Mouse (Mus musculus) CH12.LX (cell line): ENCODE data around the gene Dmrta2. TPM values are rescaled to one million over a fixed set of nuclear protein-coding genes. Genes with fewer than 3 reads are reported as not detected.

Experiments
- DNase-seq: peaks from one replicate; pipeline ENCODE4 v3.0.0-alpha.2; 2013; ENCODE audit errors: extremely low read depth
- H3K27ac ChIP-seq: 2 replicates; pipeline ENCODE4 v1.5.1; 2012; ENCODE audit warnings: low read depth, mild to moderate bottlenecking, control low read depth, moderate library complexity; ENCODE audit not compliant: insufficient read depth
- H3K27me3 ChIP-seq: replicated peaks from 2 replicates; pipeline ENCODE3; 2012; ENCODE audit warnings: inconsistent platforms
- H3K36me3 ChIP-seq, 2 experiments: replicated peaks in 1 of 2; 2 replicates each; pipeline versions ENCODE3 to v1.6.1; 2012; ENCODE audit warnings: inconsistent platforms in 1 of 2, low read length in 1 of 2, mild to moderate bottlenecking in 1 of 2, mixed read lengths in 1 of 2, moderate library complexity in 1 of 2; ENCODE audit not compliant: control insufficient read depth in 1 of 2, insufficient read depth in 1 of 2
- H3K4me1 ChIP-seq, 2 experiments: 2 replicates each; pipeline ENCODE4 v1.6.1; 2012; ENCODE audit warnings: inconsistent platforms in 1 of 2, moderate library complexity in 1 of 2; ENCODE audit not compliant: insufficient read depth in 2 of 2, control insufficient read depth in 1 of 2
- H3K4me2 ChIP-seq: 2 replicates; pipeline ENCODE4 v1.6.1; 2012; ENCODE audit warnings: low read depth, mild to moderate bottlenecking, control low read depth; ENCODE audit not compliant: poor library complexity, insufficient read depth, severe bottlenecking
- H3K4me3 ChIP-seq, 3 experiments: fragments of 150-350 bp in 1 of 3; sonication (generic) in 1 of 3; replicated peaks in 1 of 3; 2 replicates each; pipeline versions ENCODE3 to v1.5.1; 2011 to 2012; ENCODE audit warnings: low read depth in 2 of 3, low read length in 2 of 3, mild to moderate bottlenecking in 2 of 3, moderate library complexity in 2 of 3, control low read depth in 1 of 3, improper control_type of control experiment in 1 of 3, inconsistent platforms in 1 of 3, mixed read lengths in 1 of 3; ENCODE audit not compliant: poor library complexity in 1 of 3
- H3K79me2 ChIP-seq: replicated peaks from 2 replicates; pipeline ENCODE4 v1.6.1; 2012; ENCODE audit warnings: mild to moderate bottlenecking, moderate library complexity; ENCODE audit not compliant: control insufficient read depth, poor library complexity, insufficient read depth, severe bottlenecking; ENCODE audit errors: extremely low read depth
- H3K9ac ChIP-seq: 2 replicates; pipeline ENCODE4 v1.6.1; 2012; ENCODE audit warnings: low read depth, mild to moderate bottlenecking, control low read depth, moderate library complexity; ENCODE audit not compliant: insufficient read depth
- H3K9me3 ChIP-seq: replicated peaks from 2 replicates; pipeline ENCODE3; 2012; ENCODE audit warnings: low read length, inconsistent platforms, mixed read lengths
- CHD1 ChIP-seq: IDR thresholded peaks from 2 replicates; pipeline ENCODE4 v1.6.1; 2012; ENCODE audit warnings: low read depth, low read length, improper control_type of control experiment, inconsistent platforms
- E2F4 ChIP-seq: IDR thresholded peaks from 2 replicates; pipeline ENCODE4 v1.6.1; 2011; ENCODE audit warnings: low read depth, low read length, improper control_type of control experiment; ENCODE audit not compliant: insufficient replicate concordance
- EP300 ChIP-seq: IDR thresholded peaks from 2 replicates; pipeline ENCODE4 v1.6.1; 2011; ENCODE audit warnings: low read length, improper control_type of control experiment
- HCFC1 ChIP-seq: IDR thresholded peaks from 2 replicates; pipeline ENCODE4 v1.6.1; 2012; ENCODE audit warnings: low read depth, mild to moderate bottlenecking, inconsistent platforms, low read length, improper control_type of control experiment
- KAT2A ChIP-seq: IDR thresholded peaks from 2 replicates; pipeline ENCODE4 v1.6.1; 2012; ENCODE audit warnings: low read length, improper control_type of control experiment, inconsistent platforms; ENCODE audit not compliant: insufficient replicate concordance
- MAFK ChIP-seq: IDR thresholded peaks from 2 replicates; pipeline ENCODE4 v1.6.1; 2011; ENCODE audit warnings: low read length, improper control_type of control experiment; ENCODE audit not compliant: insufficient replicate concordance
- MAX ChIP-seq: IDR thresholded peaks from 2 replicates; pipeline ENCODE4 v1.6.1; 2011; ENCODE audit warnings: low read length, improper control_type of control experiment
- MYC ChIP-seq: IDR thresholded peaks from 2 replicates; pipeline ENCODE4 v1.6.1; 2011; ENCODE audit warnings: low read depth, mild to moderate bottlenecking, improper control_type of control experiment, low read length
- NRF1 ChIP-seq: IDR thresholded peaks from 2 replicates; pipeline ENCODE4 v1.6.1; 2014; ENCODE audit warnings: low read depth, mild to moderate bottlenecking, inconsistent platforms, low read length, improper control_type of control experiment, moderate library complexity
- PAX5 ChIP-seq: IDR thresholded peaks from 2 replicates; pipeline ENCODE4 v1.6.1; 2012; ENCODE audit warnings: low read length, inconsistent platforms, mixed read lengths
- POLR2A ChIP-seq: IDR thresholded peaks from 2 replicates; pipeline ENCODE4 v1.6.1; 2011; ENCODE audit warnings: low read depth, mild to moderate bottlenecking, improper control_type of control experiment, low read length
- RCOR1 ChIP-seq: conservative IDR thresholded peaks from 2 replicates; pipeline ENCODE4 v1.6.1; 2012; ENCODE audit warnings: low read depth, mild to moderate bottlenecking, inconsistent platforms, low read length, improper control_type of control experiment
- TCF12 ChIP-seq: IDR thresholded peaks from 2 replicates; pipeline ENCODE4 v1.6.1; 2014; ENCODE audit warnings: low read depth, mild to moderate bottlenecking, inconsistent platforms, low read length, improper control_type of control experiment
- dilution Hi-C: fragments of 300-500 bp; cut with MboI; formaldehyde crosslinking; loops from 2 replicates; pipeline ENCODE4 v1.14.3; 2020; ENCODE audit warnings: low sequenced_read_pairs; ENCODE audit not compliant: extremely low pct_unique_long_range_greater_than_20kb, extremely low pct_ligation_motif_present
- in situ Hi-C: fragments of 300-500 bp; cut with MboI; formaldehyde crosslinking; loops from 3 replicates; pipeline ENCODE4 v1.14.3; 2019; ENCODE audit warnings: low sequenced_read_pairs, low pct_ligation_motif_present, low pct_unique_long_range_greater_than_20kb, mixed read lengths
- polyA plus RNA-seq: library from polyadenylated mRNA; unstranded; fragments of >175 nt; gene quantifications from 2 replicates; pipeline ENCODE4 v1.2.1, GENCODE M21; 2012; ENCODE audit warnings: low read depth; ENCODE audit not compliant: insufficient read length
- total RNA-seq, 2 experiments: library from RNA; depleted of rRNA; stranded (reverse); fragments of 300-350 nt in 1 of 2; fragments of >200 nt in 1 of 2; gene quantifications; 2 replicates each; pipeline ENCODE4 v1.2.3; 2012 to 2014

Dmrta2 gene
- total and polyA plus RNA-seq, 3 experiments, result 0.04 to 0.13 TPM; not detected in 1

DNA sequence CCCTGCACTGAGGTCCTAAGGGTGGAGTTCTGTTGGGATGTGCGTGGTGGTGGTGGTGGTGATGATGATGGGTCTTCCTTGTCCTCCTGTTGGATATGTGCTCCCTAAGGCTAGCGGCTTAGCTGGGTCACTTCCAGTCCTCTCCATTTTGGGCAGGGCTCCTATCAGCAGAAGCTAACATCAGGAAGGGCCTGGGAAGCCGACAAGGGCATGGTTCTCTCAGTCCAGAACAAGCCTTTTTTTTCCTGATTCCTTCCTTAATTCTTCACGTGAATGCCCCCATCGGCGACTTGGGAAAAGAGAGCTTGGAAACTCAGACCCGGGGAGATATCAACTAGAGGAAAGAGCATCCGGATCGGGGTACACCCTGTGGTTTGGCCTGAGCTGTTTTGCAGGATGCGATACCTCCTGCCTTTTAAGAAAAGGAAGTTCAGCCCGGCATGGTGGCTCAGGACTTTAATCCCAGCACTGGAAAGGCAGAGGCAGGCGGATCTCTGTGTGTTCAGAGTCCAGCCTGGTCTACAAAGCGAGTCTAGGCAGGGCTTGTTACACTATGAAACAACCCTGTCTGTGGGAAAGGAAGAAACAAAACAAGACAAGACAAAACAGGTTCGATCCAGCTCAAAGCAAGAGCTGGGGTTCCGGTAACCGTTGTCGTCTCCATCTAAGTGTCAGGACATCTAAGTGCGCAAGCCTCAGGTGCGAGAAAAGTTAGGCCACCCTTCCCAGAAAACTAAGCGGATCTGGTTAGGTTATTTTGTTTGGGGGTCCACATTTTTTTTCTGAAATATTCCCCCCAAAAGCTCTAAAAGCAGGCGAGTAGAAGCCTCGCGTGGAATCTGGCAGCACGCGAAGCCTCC is 2.2 kb upstream of the Dmrta2 start:
- no peak overlapping the region for H3K4me3 ChIP-seq
- no peak for DNase-seq
- H3K27me3 ChIP-seq, result no peaks in the 10 kb centered on the region
- in situ Hi-C loops, result no loop called here
- dilution Hi-C loops, result no loop called here
- no peak for TF ChIP-seq MAX
- H3K27ac ChIP-seq, result no peak overlapping the region
- H3K36me3 ChIP-seq, result peaks cover 0 to 3% of the 10 kb centered on the region in 2 experiments
- H3K9me3 ChIP-seq, result peaks cover 34% of the 10 kb centered on the region
- H3K79me2 ChIP-seq, result no peaks in the 10 kb centered on the region
- no peaks in the 10 kb centered on the region for H3K4me1 ChIP-seq
- no peak overlapping the region for H3K9ac ChIP-seq
- no peak overlapping the region for H3K4me2 ChIP-seq

DNA sequence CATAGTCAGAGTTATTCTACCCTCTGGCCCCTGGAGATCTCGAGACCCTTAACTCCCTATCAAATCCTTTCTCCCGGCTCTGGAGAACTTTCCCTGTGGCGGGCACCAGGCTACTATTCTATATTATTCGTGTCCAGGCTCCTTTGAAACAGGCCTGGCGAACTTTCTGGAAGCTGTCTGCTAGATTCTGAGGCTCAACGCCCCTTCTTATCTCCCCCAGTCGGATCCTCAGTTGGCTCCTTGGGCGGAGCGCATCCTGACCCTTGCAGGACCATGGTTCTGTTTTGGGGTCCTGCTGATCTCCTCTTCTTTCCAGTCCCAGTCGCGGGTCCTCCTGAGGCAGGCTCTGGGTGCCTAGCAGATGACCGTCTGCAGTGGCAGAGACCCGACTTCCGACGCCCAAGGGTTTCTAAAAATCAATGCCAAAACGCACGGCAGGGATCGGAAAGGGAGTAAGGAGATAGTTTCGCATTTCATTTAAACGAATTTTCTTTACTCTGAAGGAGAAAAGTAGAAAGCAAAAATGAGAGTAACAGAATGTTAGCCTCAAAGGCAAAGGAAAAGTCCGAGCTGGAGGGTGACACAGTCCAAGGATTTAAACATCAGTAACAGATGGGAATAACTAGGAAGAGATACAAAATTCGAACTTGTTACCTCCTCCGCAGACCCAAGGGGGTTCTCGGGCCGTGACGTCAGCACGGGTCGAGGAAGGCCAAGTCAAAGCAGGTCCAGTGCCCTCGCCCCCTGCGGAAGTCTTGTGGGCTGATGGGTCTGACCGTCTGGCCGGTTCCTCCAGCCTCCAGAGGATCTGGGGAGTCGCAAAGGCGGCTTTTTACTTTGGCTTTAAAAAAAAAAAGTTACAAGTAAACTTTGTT is 1.3 kb upstream of the Dmrta2 start:
- H3K27me3 ChIP-seq, result no peaks in the 10 kb centered on the region
- H3K4me1 ChIP-seq, result no peaks in the 10 kb centered on the region
- TF ChIP-seq MYC, result no peak
- no peak for TF ChIP-seq MAFK
- no peak for TF ChIP-seq CHD1
- TF ChIP-seq TCF12, result no peak
- no peak for TF ChIP-seq RCOR1
- no peak for TF ChIP-seq PAX5
- TF ChIP-seq KAT2A, result no peak
- no peak for TF ChIP-seq HCFC1
- TF ChIP-seq EP300, result no peak
- no peak for TF ChIP-seq E2F4
- TF ChIP-seq POLR2A, result no peak
- no peak for TF ChIP-seq NRF1
- no peak for DNase-seq
- no peak overlapping the region for H3K4me2 ChIP-seq
- peaks cover 0 to 3% of the 10 kb centered on the region in 2 experiments for H3K36me3 ChIP-seq
- dilution Hi-C loops (no loop called here), in situ Hi-C loops (no loop called here)
- H3K27ac ChIP-seq, result no peak overlapping the region
- H3K79me2 ChIP-seq, result no peaks in the 10 kb centered on the region
- H3K9ac ChIP-seq, result no peak overlapping the region
- H3K4me3 ChIP-seq, result no peak overlapping the region
- peaks cover 36% of the 10 kb centered on the region for H3K9me3 ChIP-seq
